Mouse (Mus musculus): ENCODE results near the gene Fmnl2. TPM values are rescaled to one million over a fixed set of nuclear protein-coding genes. Genes with fewer than 3 reads are reported as not detected.

Gene Fmnl2
- total RNA-seq, 1 experiment from 2014 or later: 20.6 TPM

Other genes starting within 250 kb of the Fmnl2 start
- gene Cacnb4, start 181.0 kb upstream of the Fmnl2 start, total RNA-seq (2017): not detected in 2 replicates
- 18.7 and 26.4 TPM in 2 replicates for gene Stam2, start 115.6 kb upstream of the Fmnl2 start, total RNA-seq (2017)

Measured in hematopoietic stem cell, adult 5-6 weeks (primary cell).